In genomic region chr15:88628801-88629356, GRCm38 (mm10) we compare ENCODE assay signal across 37 mouse cellular contexts. TPM values are rescaled to one million over a fixed set of nuclear protein-coding genes. Genes with fewer than 3 reads are reported as not detected.
"Had no signal": no experiment of that assay in that cellular context is flagged by ENCODE, and none has a peak within 500 bp of the region (broad histone marks: within the 10 kb centered on the region; RNA-seq: fewer than 3 reads in every experiment).

No protein-coding gene starts in this region.

- H3K27me3 ChIP-seq: heart, embryonic 12.5 days; hindbrain, embryonic 12.5 days; intestine, embryonic 15.5 days; limb, embryonic 12.5 days had no signal

- H3K4me3 ChIP-seq: heart, embryonic 10.5 days; heart, embryonic 12.5 days; hindbrain, embryonic 10.5 days; hindbrain, embryonic 12.5 days; intestine, embryonic 15.5 days; layer of hippocampus, adult 2 months; left cerebral cortex, adult 2 months; limb, embryonic 10.5 days; limb, embryonic 12.5 days had no signal

- H3K9me3 ChIP-seq: heart, embryonic 10.5 days; heart, embryonic 12.5 days; hindbrain, embryonic 10.5 days; hindbrain, embryonic 12.5 days; intestine, embryonic 15.5 days; limb, embryonic 10.5 days; limb, embryonic 12.5 days had no signal

- H3K4me2 ChIP-seq: heart, embryonic 12.5 days; hindbrain, embryonic 12.5 days; hindbrain, embryonic 14.5 days; intestine, embryonic 15.5 days; limb, embryonic 12.5 days had no signal

- H3K36me3 ChIP-seq: heart, embryonic 10.5 days; heart, embryonic 12.5 days; hindbrain, embryonic 10.5 days; hindbrain, embryonic 12.5 days; intestine, embryonic 15.5 days; limb, embryonic 10.5 days; limb, embryonic 12.5 days had no signal

- DNase-seq: gastrocnemius, postnatal 14 days; gastrocnemius, postnatal 36 days; heart, adult 18-20 months; heart, postnatal 10 days; heart, postnatal 4 days; kidney, adult 18-20 months; kidney, adult 8-10 months; kidney, postnatal 10 days; kidney, postnatal 25 days; kidney, postnatal 4 days; liver had no signal

- H3K9ac ChIP-seq: heart, embryonic 12.5 days; hindbrain, embryonic 12.5 days; hindbrain, embryonic 14.5 days; intestine, embryonic 15.5 days; limb, embryonic 12.5 days had no signal

- H3K4me1 ChIP-seq: heart, embryonic 10.5 days; heart, embryonic 12.5 days; hindbrain, embryonic 10.5 days; hindbrain, embryonic 12.5 days; intestine, embryonic 15.5 days; limb, embryonic 10.5 days; limb, embryonic 12.5 days had no signal

- ATAC-seq: hindbrain, embryonic 16.5 days; inflammation-experienced regulatory T-cells, adult 6 months; intestine, embryonic 15.5 days; intestine, postnatal 0 days had no signal

- H3K27ac ChIP-seq: heart, embryonic 10.5 days; hindbrain, embryonic 10.5 days; hindbrain, embryonic 12.5 days; hindbrain, embryonic 14.5 days; intestine, embryonic 15.5 days; layer of hippocampus, adult 2 months; left cerebral cortex, adult 2 months; limb, embryonic 10.5 days; limb, embryonic 12.5 days had no signal

RNA-seq across cellular contexts. Expression of gene Zdhhc25, which starts 28.8 kb away (rescaled TPM):
- total RNA-seq: gastrocnemius, adult 18-20 months; gastrocnemius, adult 8-10 months; gastrocnemius, postnatal 14 days; gastrocnemius, postnatal 36 days; heart, adult 18-20 months; heart, adult 8-10 months; heart, postnatal 10 days; heart, postnatal 25 days; heart, postnatal 4 days; layer of hippocampus, adult 2 months; layer of hippocampus, postnatal 10 days; layer of hippocampus, postnatal 25 days; left cerebral cortex, adult 2 months; left cerebral cortex, postnatal 14 days; left cerebral cortex, postnatal 36 days had no signal
- polyA plus RNA-seq: heart, embryonic 10.5 days; heart, embryonic 12.5 days; heart, embryonic 14.5 days; heart, embryonic 16.5 days; hindbrain, embryonic 10.5 days; hindbrain, embryonic 12.5 days; hindbrain, embryonic 14.5 days; hindbrain, embryonic 16.5 days; inflammation-experienced regulatory T-cells, adult 6 months; intestine, embryonic 15.5 days; intestine, postnatal 0 days; kidney, embryonic 14.5 days; kidney, embryonic 16.5 days; limb, embryonic 10.5 days; limb, embryonic 12.5 days; limb, embryonic 14.5 days had no signal
